Mouse (Mus musculus) heart, adult 18-20 months (tissue): ENCODE measurements at regions not wholly inside any gene's neighbourhood (a gene's known extent, or its start where the extent isn't known, plus 50 kb on each side); places are given as distances from the start of the nearest gene placed in this dataset.

Experiments
- DNase-seq, 2 experiments: peaks; one replicate each; pipeline ENCODE4 v3.0.0; 2021 to 2022; ENCODE audit warnings: mixed read lengths in 1 of 2

GRCm38 (mm10) chr12:15741219-15741618, 75.5 kb downstream of the Trib2 start:
- DNase-seq = no peak

DNA sequence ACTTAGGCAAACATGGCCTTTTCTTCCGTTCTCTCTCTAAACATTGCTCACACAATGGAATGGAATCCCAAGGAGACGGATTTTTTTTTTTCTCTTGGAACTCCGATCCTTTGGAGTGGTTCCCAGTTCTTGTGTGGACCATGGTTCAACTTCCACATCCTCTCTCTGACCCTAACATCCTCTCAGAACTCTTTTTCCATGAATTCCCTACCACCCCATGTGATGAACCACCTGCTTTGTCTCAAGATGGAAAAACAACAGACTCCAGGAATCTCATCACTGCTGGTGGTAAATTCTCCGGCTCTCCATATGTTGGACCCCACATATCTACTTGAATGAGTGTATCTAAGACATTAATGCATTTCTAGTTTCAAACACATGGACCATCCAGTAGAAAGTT, 77.7 kb downstream of the Trib2 start:
- DNase-seq = peak; percentile 51 to 76

DNA sequence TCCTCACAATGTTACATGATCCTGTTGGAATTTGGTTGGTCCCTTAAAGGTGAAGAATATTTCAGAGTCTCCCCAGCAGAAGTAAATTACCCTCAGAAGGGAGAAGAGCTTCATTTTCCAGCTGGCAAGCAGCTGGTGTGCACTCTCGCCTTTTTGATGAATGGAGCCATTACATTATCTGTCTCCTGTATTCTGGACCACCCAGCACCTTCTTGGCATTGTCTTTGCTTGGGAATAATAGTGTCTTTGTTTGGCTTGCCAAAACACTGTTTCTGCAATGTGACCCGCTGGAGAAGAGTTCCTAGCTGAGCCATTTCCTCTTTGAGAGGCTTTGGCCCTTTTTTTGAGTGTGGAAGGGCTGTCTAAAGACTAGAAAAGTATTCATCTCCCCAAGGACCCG, 85.5 kb downstream of the Trib2 start:
- peak; percentile 36 to 53 for DNase-seq

- DNase-seq = peak; percentile 37 to 67
Measured at GRCm38 (mm10) chr12:15729696-15730095, 87.0 kb downstream of the Trib2 start.

DNA sequence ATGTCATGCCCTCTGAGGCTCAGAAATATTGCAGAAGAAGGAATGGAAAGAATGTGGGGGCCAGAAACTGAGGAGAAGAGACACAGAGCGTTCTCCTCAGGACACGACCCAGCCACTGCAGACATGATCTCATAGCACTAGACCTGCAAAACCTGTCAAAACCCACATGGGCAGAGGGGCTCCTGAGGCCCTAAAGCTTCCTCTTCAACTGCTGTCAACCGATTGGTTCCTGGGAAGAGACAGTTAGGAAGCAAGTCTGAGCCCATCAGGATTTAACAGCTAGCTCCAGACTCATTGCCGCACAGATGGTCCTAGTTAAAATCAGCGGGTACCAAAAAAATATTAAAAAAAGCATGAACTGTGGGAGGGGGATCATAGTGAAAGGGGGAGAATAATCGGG, 93.2 kb downstream of the Trib2 start:
- no peak for DNase-seq

- DNase-seq = peak in 1 of 2 experiments; percentile 41
Measured at GRCm38 (mm10) chr12:15722161-15722560, 94.6 kb downstream of the Trib2 start.

- DNase-seq = no peak
Measured at GRCm38 (mm10) chr12:15720171-15720570, 96.6 kb downstream of the Trib2 start.

GRCm38 (mm10) chr12:15718827-15719226, 97.9 kb downstream of the Trib2 start:
- peak; percentile 52 to 56 for DNase-seq

- DNase-seq = peak; percentile 80 to 91
Measured at GRCm38 (mm10) chr12:15717989-15718388, 98.7 kb downstream of the Trib2 start.

- DNase-seq = no peak
Measured at GRCm38 (mm10) chr12:15717342-15717741, 99.4 kb downstream of the Trib2 start.

GRCm38 (mm10) chr12:15713623-15714022, 103.1 kb downstream of the Trib2 start:
- no peak for DNase-seq

- no peak for DNase-seq
Measured at GRCm38 (mm10) chr12:15707570-15708095, 109.1 kb downstream of the Trib2 start.

- peak; percentile 84 to 94 for DNase-seq
Measured at GRCm38 (mm10) chr12:15704412-15704811, 112.3 kb downstream of the Trib2 start.

- no peak for DNase-seq
Measured at GRCm38 (mm10) chr12:15702137-15702536, 114.6 kb downstream of the Trib2 start.

- DNase-seq = peak; percentile 33 to 60
Measured at GRCm38 (mm10) chr12:15698829-15699228, 117.9 kb downstream of the Trib2 start.

- DNase-seq = peak; percentile 57 to 78
Measured at GRCm38 (mm10) chr12:15698042-15698771, 118.5 kb downstream of the Trib2 start.

DNA sequence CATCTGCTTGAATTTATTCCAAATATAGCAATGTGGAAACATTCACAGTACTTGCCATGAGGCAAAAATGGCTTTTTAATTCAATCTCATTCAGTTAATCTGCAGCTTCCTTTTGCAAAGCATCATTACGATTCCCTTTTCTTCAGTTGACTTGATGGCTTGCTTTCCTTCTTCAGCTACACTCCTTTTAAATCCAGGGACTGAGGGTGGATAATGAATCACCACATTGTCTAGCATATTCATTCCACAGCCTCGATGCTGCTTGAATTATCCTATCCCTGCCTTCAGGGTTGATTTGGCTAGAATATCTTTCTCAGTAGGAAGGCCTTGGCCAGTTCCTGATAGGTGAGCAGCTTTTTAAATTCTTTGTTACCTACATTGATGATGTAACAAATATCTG, 128.4 kb downstream of the Trib2 start:
- no peak for DNase-seq

GRCm38 (mm10) chr12:15684311-15684710, 132.4 kb downstream of the Trib2 start:
- DNase-seq = no peak

DNA sequence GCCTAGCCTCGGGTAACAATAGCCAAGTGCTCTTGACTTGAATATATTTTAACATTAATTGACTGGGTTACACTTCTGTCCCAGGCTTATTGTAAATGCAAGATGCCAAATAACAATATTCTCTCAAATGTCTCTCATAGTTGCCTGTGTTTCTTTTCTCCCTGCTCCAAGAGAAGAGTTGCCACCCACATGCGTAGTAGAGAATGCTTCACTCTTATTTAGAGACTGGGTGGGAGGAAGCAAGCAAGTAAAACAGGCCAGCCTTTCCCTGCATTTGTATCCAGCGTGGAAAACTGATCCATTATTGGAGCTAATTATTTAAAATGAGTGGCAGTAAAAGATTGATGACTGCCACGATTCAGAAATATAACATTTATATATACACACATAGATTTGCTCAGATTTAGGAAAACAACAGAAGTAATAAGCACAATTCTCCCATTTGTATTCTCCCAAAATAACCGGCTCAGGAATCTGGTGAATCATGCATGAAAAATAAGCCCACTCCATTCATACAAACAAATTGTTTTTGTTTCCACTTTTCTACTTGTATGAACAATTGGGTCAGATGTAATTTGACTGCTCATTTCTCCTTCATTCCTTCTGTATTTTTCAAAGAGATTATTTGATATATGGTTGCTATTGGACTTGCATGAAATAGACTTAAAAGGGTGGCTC, 134.9 kb downstream of the Trib2 start:
- no peak for DNase-seq

DNA sequence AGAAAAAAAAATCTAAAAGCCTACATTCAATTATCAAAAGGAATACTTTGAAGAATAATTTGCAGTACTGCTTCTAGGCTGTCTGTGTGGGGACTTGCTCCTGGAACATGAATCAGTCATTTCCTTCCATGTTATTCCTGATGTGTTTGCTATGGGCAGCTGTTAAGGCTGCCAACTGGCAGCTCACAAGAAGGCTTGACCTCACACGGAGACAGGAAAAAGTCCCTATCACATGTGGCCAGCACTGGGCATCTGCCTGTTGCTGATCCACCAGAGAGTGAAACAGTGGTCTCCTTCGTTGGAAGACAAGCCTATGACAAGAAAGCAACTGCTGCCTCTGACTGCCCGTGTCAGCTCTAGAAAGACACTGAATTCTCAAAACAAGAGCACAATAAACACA, 140.6 kb downstream of the Trib2 start:
- DNase-seq = peak in 1 of 2 experiments; percentile 33

- DNase-seq = no peak
Measured at GRCm38 (mm10) chr12:15659755-15660154, 157.0 kb downstream of the Trib2 start.

GRCm38 (mm10) chr12:15659332-15659731, 157.4 kb downstream of the Trib2 start:
- DNase-seq = no peak

DNA sequence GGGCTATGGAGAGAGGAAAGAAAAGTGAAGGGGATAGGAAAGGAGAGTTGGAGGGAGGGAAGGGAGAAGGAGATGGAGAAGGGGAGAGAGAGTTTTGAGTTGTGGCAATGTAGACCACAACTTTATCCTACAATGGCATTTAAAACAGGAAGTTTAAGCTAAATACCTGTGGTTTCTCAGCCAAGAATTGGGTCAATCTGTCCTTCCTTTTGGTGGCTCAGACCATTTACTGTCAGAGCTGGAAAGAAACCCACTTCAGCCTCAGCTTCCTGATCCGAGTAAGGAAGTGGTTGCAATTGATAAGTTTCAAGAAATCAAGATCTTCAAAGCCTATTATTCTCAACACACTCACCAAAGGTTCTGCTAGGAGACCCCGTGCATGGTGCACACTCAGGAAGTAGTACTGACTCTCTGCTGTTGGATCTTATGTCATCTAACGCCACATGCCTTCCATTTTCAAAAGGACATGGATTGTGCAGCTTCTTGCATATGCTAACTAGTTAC, 158.9 kb downstream of the Trib2 start:
- DNase-seq = no peak
